Mouse (Mus musculus) lung, postnatal 4 days (tissue): ENCODE measurements around the gene 1700037C18Rik.
A peak's percentile ranks its signal among the peaks of the same experiment; 100 is the strongest.

Experiments used
- DNase-seq, 2 experiments: peaks; one replicate each; pipeline ENCODE4 v3.0.0; 2021

1700037C18Rik gene

DNA sequence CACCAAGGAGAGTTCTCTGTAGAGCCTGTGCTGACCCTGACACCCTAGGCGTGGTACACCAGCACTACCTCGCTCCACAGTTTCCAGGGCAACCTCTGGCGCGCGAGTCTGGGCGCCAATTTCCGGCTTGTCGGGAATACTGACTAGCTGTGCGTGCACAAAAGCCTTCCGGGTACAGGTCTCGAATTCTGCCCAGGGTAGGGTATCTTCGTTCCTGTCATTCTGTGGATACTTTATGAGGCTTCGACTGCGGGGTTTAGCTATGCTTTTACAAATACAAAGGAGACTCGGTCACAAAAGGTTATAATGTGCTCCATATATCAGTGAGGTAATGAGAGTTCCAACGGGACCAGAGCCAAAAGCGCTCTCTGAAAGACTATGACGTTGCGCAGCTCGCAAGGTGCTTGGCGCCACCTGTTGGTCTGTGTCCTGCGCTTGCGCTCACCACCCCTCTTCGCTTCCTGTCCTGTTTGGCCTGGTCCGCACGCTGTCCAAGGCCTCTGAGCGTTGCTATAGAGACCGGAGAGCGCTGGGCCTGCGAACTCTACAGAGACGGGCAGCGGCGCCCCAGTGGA lies at the start of gene 1700037C18Rik, which contains the start of gene Cluap1:
1700037C18Rik (minus strand) TSS at position 153 of the 575 bp plus-strand sequence.
Cluap1 (plus strand) TSS at position 265 of the 575 bp plus-strand sequence.
- peak; percentile 94 to 95 for DNase-seq

DNA sequence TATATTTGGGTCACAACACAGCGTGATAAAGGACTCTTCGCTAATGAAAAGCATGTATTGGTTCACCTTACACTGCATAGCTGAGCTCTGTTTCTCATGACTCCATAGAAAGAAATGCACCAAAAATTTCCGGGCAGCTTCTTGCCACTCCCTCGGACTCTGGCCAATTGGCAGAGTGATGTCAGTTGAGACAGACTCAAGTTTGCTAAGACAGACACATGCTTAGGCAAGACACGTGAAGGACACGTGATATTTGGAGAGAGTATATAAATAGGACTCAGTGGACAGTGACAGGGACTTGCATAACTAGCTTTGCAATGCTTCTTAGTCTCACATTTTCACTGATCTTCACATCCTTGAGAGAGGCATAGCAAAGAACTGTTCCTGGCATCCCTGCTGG lies 47.9 kb upstream of the 1700037C18Rik start:
- peak in 1 of 2 experiments; percentile 31 for DNase-seq

DNA sequence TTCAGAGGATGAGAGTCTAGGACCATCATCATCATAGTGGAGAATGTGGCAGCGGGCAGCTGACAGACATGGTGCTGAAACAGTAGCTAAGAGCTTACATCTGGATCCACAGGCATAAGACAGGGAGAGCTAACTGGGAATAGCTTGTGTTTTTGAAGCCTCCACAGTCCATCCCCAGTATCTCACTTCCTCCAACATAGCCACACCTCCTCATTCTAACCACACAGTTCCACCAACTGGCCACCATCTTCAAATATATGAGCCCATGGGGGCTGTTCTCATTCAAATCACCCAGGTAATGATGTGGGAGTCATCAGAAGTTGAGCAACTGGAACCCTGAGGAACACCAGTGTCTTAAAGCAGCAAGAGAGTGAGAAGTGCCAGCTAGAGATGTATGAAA lies 42.7 kb upstream of the 1700037C18Rik start:
- no peak for DNase-seq

DNA sequence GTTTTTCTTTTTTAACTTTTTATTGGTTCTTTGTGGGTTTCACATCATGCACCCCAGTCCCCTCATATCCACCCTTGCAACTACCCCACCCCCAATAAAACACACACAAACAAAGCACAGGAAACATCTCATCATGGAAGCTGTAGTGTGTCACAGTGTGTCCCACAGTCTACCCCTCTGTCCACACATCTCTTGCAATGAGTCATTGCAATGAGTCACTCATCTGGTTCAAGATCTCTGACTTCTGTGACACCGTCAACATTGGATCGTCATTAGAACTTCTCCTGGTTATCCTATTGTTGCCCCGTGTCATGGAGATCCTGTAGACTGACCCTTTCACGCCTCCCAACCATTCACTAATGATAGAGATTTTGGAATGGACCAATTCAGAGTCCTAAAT lies 26.2 kb upstream of the 1700037C18Rik start:
- no peak for DNase-seq

DNA sequence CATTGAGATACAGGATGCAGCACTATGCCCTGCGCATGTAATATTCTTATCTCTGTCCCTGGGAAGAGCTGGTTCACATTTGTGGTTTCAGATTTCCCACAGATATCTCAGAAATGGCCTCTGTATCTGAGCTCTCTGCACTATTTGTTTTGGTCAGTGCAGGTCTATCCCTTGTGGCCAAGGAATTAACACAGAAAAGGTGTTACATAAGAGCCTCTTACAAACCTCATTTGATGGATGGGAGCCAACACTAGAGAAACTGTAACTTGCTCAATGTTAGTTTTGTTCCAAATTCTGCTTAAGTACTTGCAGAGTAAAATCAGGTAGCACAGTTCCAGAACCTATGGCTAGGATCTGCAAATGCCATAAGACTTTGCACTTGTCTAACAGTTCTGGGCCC lies 25.6 kb upstream of the 1700037C18Rik start:
- no peak for DNase-seq

DNA sequence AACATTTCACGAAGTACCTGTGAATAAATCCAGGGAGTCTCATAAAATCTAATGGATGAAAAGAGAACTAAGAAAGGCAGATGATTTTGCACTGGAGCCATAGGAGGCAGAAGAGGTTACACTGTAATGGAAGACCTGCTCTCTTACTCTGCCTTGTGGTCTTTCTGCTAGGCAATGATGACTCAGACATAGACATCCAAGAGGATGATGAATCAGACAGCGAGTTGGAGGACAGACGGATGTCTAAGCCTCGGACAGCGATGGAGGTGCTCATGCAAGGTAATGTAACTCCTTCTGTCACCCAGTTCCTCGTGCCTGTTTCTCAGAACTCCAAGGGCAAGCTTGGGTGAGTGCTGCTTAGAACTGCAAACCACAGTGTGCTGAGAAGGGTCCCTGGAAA lies 25.0 kb upstream of the 1700037C18Rik start:
- no peak for DNase-seq

DNA sequence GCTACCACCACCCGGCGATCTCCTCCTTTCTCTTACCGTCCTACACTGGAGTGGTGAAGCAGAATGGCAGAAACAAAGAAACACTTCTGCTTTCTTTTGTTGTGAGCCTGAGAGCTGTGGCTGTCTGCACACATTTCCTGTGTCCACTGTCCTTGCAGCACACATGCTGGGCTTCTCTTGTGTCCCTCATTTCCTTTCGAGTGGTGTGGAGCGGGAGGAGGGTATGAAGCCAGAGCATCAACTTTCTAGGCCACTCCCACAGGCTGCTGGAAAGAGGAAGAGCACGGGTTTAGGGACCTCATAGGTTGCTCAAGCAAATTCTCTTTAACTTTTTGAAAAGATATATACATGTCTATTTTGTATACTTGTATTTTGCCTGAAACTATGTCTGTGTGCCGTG lies 20.7 kb upstream of the 1700037C18Rik start:
- peak; percentile 38 to 51 for DNase-seq

DNA sequence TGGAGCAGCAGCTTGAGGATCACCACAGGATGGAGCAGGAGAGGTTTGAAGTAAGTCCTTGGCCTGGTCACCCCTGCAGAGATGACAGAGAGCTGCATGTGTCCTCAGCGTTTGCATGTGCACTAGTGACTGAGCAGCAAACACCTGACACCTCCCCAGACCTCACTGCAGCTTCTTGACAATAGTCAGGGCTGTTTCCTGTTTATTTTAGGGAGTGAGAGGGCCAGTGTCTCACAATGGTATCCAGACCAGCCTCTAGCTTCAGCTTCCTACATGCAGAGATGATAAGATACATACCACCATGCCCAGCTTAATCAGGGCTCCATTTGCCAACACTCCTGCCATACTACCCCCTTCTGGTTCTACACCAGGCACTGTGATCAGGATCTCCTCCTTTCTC lies 20.1 kb upstream of the 1700037C18Rik start:
- DNase-seq, result no peak

DNA sequence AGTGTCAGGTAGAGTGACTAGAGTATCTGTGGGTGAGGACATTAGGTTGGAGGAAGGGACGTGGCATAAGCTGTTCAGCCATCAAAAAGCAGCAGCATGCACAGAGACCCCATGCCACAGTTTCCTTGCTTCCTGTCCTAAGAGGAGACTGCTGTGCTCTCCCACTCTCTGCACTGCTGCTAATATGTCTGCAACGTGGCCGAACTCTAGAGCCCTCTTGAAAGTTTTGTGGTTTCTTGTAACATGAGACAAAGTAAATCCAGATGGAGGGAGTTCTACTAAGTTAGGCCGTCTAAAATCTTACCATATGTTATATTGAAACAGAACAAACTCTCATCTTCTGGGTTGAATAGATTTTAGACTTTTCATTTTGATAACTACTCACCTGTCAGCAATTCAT lies 15.5 kb upstream of the 1700037C18Rik start:
- no peak for DNase-seq

DNA sequence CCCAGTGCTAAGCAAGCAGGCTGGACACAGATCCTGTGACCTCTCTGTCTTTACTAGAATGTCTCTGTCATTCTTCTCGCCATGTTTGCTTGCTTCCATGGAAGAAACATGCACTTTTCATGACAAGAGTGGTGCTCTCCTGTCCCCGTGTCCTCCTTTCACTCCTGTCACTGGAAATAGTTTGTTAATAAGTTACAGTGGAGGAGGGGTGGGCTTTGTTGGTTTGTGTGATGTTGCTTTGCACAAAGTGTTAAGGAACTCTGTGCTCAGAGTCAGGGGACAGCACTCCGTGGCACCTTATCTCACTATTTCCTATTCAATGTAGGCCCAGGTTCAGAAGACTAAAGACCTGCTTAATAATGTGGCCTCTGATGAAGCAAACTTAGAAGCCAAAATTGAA lies 15.0 kb upstream of the 1700037C18Rik start:
- DNase-seq, result no peak

DNA sequence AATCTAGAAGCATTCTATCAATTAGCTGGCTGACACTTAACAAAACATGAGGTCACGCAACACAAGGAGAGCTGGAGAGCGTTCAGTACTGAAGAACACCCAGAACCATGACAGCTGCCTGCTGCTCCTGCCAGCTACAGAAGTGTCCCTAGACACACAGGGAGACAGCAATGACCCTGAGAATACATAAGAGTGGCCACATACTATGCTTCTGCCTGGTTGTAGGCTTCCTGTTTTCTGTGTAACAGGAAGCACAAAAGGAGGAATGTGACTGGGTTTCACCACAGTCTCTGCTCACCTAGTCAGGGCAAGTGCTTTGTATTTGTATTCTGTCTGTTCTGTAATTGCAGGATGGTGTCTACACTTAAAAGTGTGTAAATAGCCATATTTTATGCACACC lies 12.3 kb upstream of the 1700037C18Rik start:
- DNase-seq, result no peak

DNA sequence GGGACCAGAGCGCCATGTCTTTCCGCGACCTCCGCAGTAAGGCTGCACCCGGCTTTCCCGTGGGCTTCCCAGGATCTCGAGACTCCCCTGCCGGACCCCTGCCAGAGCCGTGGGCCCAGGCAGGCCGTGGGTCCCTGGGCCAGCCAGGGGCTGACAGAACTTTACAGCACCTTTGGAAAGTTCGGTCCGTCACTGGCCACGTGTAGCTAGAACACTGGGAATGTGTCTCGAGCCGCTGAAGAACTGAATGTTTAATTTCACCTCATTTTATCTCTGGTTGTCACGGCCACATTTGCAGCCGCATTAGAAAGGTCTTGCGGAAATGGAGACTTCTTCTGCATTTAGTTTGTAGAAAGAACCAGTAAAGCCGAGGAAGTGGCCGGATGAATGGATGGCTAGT lies 629 bp upstream of the 1700037C18Rik start:
- no peak for DNase-seq

DNA sequence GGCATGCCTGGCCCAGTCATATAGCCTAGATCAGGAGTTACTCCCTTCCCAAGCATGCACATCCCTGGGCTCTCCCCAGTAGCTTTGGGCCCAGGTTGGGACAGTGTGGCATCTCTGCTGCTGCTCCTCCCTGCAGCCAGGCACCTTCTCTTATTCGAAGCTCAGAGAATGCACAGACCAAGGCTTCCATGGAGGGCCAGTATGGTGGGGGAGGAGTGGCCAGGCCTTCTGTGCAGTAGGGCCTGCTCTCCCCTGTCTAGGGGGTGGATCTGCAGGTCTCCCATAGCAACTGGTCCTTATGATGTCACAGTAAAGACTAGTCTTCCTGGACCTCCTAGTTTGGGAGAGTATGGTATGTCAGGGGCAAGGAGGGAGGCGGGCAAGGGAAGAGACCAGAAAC lies 1.0 kb downstream of the 1700037C18Rik start:
- no peak for DNase-seq

DNA sequence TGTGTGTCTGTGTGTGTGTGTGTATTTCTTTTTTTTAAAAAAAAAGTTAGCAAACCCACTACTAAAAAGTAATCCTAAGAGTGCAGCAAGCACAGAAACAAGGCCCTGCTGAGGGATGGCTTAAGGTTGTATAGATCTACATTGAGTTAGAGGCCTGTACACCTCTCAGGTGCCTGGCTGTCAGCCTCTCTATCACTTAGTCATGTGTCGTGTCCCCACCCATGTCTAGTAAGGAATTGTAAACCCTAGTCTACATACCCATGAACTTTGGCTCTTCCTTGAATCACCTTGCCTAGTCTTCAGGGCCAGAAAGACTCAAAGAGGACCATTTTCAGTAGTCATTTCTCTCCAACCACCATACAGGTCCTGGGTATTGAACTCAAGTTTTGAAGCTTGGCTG lies 11.9 kb downstream of the 1700037C18Rik start:
- DNase-seq, result no peak

DNA sequence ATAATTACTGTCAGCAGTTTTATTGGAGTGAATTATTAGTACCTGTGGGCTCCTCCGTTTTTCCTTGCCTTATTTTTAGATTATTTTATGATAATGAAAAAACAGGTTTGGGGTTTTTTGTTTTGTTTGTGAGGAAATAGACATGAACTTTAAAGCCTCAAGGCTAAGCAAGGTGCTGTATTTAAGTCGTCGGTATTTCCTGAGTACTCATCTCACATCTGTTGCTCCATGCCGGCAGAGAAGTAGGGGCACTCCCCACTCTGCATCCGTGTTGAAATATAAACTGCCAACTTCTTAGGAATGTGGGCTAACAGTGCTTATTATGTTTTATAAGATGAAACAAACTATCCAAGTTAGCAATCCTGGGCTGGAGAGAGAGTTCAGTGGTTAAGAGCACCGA lies 12.4 kb downstream of the 1700037C18Rik start:
- DNase-seq, result no peak

DNA sequence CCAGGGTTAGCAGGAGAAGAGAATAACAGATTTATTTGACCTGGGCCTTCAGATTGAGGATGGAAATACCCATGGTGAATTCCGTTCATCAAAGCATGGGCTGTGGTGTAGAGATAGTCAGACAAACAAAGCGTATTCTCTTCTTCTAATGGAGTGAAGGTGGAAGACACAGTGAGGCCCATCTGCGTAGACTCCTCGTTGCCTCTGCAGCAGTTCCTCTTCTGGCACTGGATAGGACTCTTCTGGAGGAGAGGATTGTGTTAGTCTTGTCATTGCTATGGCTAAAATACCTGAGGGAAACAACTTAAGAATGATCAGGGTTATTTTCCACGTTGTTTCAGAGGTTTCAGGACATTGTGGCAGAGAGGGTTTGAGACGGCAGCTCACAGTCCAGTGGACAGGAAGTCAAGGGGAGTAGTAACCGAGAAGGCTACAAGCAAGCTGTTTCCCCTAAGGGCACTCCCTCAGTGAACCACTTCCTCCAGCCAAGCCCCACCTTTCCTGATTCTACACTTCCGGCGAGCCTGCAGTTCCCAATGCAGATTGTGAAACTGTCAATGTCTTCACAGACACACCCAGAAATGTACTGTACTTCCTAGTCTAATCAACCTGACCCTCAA lies 13.2 kb downstream of the 1700037C18Rik start:
- peak; percentile 73 to 79 for DNase-seq

DNA sequence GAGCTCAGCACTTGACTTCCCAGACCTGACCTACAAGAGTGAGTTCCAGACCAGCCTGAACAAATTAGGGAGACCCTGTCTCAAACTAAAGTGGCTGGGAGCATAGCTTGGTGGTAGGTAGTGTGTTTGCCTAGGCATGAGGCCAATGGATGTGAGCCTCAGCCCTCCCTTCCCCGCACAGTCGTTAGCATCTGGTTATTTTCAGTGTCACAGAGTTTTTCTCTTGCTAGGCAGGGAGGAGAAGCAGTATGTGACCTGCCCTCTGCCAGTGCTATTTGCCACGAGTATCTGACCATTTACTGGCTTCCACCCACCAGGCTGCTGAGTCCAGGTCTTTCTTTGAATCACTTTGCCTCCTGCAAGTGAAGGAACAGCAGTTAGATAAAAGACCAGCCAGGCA lies 14.8 kb downstream of the 1700037C18Rik start:
- no peak for DNase-seq

DNA sequence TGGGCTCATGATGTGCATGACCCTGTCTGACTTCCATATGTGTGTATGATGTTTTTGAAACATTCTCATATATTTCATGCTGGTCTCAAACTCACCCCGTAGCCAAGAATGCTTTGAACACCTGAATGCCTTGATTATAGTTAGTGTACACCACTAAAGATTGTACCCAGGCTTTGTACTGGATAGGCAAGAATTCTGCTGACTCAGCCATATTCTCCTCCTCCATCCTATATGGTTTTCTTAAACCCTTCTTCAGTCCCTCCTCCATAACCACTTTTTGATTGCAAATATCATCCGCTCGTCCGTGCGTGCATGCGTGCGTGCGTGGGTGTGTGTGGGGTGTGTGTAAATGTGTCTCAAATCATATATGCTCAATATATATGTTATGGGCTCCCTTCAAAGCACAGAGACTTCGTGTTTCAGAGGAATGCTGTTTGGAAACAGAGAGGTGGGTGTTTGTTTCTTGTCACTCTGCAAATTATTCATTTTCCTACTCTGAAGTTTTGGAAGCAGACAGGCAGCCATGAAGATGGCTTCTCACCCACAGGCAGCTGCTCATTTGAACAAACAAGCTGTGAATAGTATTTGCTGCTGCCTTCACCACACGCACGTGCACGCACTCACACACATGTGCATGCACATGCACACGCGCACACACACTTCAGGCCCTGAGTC lies 16.7 kb downstream of the 1700037C18Rik start:
- DNase-seq, result no peak

DNA sequence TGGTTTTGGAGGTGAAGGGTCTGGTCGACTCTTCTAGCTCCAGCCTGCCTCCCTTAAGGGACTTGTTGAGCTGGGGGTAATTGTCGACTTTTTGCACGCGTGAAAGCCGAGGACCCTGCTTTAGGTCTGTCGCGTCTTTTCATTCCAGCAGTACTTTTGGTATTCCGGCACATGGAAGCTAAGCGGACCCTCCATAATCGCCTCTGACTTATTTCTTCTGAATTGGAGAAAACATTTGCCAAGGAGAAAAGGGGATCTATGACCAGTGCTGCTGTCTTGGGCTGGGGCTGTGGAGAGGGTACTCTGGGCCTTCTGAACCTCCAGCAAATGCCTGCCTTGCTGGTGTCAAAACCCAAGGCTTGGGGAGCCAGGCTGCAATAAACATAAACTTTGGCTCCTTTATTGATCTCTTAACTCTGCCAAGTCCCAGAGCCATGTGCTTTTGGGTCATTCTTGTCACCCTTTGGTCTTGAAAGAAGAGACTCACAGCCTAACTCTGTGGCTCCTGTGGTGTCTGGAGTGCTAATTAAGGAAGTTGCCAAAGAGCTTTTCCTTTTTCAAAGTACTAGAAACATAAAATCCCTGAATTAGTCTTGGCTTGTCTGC lies 23.3 kb downstream of the 1700037C18Rik start:
- no peak for DNase-seq

DNA sequence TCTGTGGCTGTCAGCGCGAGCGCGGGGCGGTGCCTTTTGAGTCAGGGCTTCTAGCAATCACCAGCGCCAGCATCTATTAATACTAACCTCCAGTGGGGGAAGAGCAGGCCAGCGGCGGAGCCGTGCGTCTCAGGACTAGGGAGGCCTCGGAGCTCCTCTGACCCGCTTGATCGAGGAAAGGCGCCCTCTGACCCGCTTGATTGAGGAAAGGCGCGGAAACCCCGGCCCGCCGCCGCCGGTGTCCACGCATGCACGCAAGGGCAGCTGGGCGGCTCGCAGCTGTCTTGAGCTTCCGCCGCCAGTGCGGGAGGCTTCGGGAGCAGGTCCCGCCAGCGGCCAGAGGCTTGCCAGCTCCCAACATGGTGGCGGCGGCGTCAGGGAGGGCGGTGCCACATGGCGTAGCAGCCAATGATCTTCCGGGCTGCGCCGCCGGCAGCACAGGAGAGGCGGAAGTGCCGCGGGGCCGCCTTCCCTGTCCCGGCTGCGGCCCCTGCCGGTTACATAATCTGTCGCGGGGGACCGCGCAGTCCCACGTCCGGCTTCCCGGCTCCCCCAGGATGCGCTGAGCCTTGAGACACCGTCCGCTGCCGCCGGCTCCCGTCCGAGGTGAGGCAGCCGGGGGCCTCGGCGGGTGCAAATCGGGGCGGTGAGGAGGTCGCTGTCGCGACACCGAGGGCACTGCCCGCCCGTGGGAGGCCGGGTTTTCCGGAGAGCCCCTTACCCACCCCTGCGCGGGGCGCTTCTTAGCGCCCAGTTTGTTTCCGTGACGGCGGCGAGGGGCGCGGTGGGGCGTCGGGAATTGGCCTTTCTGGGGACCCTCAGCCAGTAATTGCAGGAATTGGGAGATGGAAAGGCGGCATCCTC lies 24.1 kb downstream of the 1700037C18Rik start, which contains the start of the genes Zfp597 and Gm20695:
Zfp597 (minus strand) TSS at position 361 of the 864 bp plus-strand sequence.
Gm20695 (plus strand) TSS at position 448 of the 864 bp plus-strand sequence.
- DNase-seq, result peak; percentile 97

DNA sequence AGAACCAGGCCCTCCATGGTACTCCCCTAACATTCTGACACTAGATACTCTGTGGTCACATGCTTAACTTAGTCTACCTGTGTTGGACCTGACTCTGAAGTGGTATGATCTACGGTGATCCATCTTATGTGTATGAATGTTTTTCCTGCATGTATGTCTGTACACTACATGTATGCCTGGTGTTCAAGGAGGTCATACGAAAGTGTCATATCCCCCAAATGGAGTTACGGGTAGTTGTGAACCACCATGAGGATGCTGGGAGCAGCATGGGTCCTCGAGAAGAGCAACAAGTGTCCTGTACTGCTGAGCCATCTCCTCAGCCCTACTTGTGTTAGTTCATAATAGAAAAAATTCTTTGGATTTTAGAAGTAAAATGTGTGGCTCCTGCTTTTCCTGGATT lies 32.1 kb downstream of the 1700037C18Rik start:
- no peak for DNase-seq

DNA sequence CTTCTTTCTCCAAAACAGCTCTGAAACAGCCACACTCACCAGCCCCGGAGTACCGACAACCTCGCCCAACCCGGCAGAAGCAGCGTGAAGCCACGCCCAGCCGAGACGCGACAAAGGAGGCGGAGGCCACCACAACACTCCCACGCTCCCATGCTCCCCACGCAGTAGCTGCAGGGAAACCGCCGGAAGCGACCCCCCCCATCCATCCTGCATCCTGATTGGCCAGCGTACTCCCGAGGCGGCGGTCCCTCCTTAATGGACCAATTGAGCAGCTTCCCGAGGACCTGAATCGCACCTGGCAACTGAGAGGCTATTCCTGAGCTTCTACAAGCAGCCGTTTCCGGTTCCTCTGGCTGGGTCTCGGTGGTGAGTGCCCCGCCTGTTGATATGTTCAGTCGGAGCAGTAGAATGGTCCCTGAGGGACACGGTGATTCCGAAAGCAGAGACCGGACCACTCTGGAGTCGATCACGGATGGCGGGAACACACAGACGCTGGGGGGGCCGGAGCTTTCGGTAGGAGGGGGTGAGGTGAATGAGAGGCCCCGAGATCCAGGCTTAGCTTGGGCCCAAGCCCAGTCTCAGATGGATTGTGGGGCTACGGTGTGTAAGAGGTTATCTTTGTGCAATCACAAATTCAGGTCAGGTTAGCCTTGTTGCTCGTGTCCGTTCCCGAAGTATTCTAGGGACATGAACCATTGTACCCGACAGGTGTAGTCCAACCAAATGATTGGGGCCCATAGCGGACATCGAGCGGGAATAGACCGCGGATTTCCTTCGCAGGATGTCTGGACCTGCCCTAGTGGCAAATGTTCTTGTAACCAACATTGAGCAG lies 36.1 kb downstream of the 1700037C18Rik start, which contains the start of gene Naa60:
Naa60 (plus strand) TSS at position 160 of the 832 bp plus-strand sequence.
- DNase-seq, result peak; percentile 93 to 96
